Mouse (Mus musculus) testis, adult 2 months (tissue): ENCODE measurements around the gene Serpinc1.

Experiments
- CTCF ChIP-seq: fragments of 200-500 bp; IDR thresholded peaks from 2 replicates; pipeline ENCODE4 v1.5.1; 2012; ENCODE audit warnings: low read depth, mild to moderate bottlenecking, inconsistent platforms, low read length, moderate library complexity; ENCODE audit not compliant: control insufficient read depth, insufficient read depth, insufficient replicate concordance
- POLR2A ChIP-seq: fragments of 200-500 bp; IDR thresholded peaks from 2 replicates; pipeline ENCODE4 v1.6.1; 2012; ENCODE audit warnings: low read depth, mild to moderate bottlenecking, inconsistent platforms, low read length, moderate library complexity; ENCODE audit not compliant: control insufficient read depth

GRCm38 (mm10) chr1:161006471-161006870 is 28.1 kb downstream of the Serpinc1 start:
- TF ChIP-seq CTCF (no peak), POLR2A (no peak)
